Mouse (Mus musculus): ENCODE measurements around the gene Tbx21. TPM values are rescaled to one million over a fixed set of nuclear protein-coding genes. Genes with fewer than 3 reads are reported as not detected.

The Tbx21 gene
- polyA plus RNA-seq (2015; fragmentation: Nextera tagmentation; extraction: Ambion mirVana): not detected in 2 replicates

GRCm38 (mm10) chr11:97114671-97115601, at the start of gene Tbx21:
Gene Tbx21 (minus strand): TSS chr11:97115331.

GRCm38 (mm10) chr11:97151343-97151801, 36.2 kb upstream of the Tbx21 start, which contains the start of gene Tbkbp1:
Gene Tbkbp1 (minus strand): TSS chr11:97151495.

GRCm38 (mm10) chr11:97050216-97050943, 64.8 kb downstream of the Tbx21 start, which contains the start of gene Osbpl7:
Gene Osbpl7 (plus strand): TSS chr11:97050628.

Small RNA genes lying within 50 kb of the gene (microRNA-seq; reads per million reads assigned to microRNA genes)
- gene Mir7235 (not detected), gene Mir8103 (not detected)

Other genes with a start within 250 kb of the Tbx21 start
- 54.1 and 55.3 TPM in 2 replicates for gene Cdk5rap3, start 198.8 kb downstream of the Tbx21 start, polyA plus RNA-seq (2015; fragmentation: Nextera tagmentation; extraction: Ambion mirVana)
- gene Prr15l, start 187.2 kb downstream of the Tbx21 start, polyA plus RNA-seq (2015; fragmentation: Nextera tagmentation; extraction: Ambion mirVana): 12.4 and 13.8 TPM in 2 replicates
- gene Pnpo, start 171.3 kb downstream of the Tbx21 start, polyA plus RNA-seq (2015; fragmentation: Nextera tagmentation; extraction: Ambion mirVana): 21.8 and 25.7 TPM in 2 replicates
- gene Sp2, start 132.4 kb downstream of the Tbx21 start, polyA plus RNA-seq (2015; fragmentation: Nextera tagmentation; extraction: Ambion mirVana): 8.4 and 9.4 TPM in 2 replicates
- 11.5 and 15.0 TPM in 2 replicates for gene Sp6, start 101.9 kb downstream of the Tbx21 start, polyA plus RNA-seq (2015; fragmentation: Nextera tagmentation; extraction: Ambion mirVana)
- 7.0 and 7.7 TPM in 2 replicates for gene Scrn2, start 85.4 kb downstream of the Tbx21 start, polyA plus RNA-seq (2015; fragmentation: Nextera tagmentation; extraction: Ambion mirVana)
- gene Lrrc46, start 73.9 kb downstream of the Tbx21 start, polyA plus RNA-seq (2015; fragmentation: Nextera tagmentation; extraction: Ambion mirVana): 0.42 and 0.55 TPM in 2 replicates
- 50.8 and 57.9 TPM in 2 replicates for gene Mrpl10, start 73.8 kb downstream of the Tbx21 start, polyA plus RNA-seq (2015; fragmentation: Nextera tagmentation; extraction: Ambion mirVana)
- 4.0 and 4.2 TPM in 2 replicates for gene Osbpl7, start 64.7 kb downstream of the Tbx21 start, polyA plus RNA-seq (2015; fragmentation: Nextera tagmentation; extraction: Ambion mirVana)
- 4.1 and 6.0 TPM in 2 replicates for gene Tbkbp1, start 36.2 kb upstream of the Tbx21 start, polyA plus RNA-seq (2015; fragmentation: Nextera tagmentation; extraction: Ambion mirVana)
- 26.8 and 33.2 TPM in 2 replicates for gene Kpnb1, start 72.5 kb upstream of the Tbx21 start, polyA plus RNA-seq (2015; fragmentation: Nextera tagmentation; extraction: Ambion mirVana)
- gene Npepps, start 165.3 kb upstream of the Tbx21 start, polyA plus RNA-seq (2015; fragmentation: Nextera tagmentation; extraction: Ambion mirVana): 49.6 and 55.4 TPM in 2 replicates
- 22.3 and 23.7 TPM in 2 replicates for gene Mrpl45, start 200.4 kb upstream of the Tbx21 start, polyA plus RNA-seq (2015; fragmentation: Nextera tagmentation; extraction: Ambion mirVana)
- 0.17 and 0.18 TPM in 2 replicates for gene Gpr179, start 236.7 kb upstream of the Tbx21 start, polyA plus RNA-seq (2015; fragmentation: Nextera tagmentation; extraction: Ambion mirVana)
- gene Socs7, start 247.2 kb upstream of the Tbx21 start, polyA plus RNA-seq (2015; fragmentation: Nextera tagmentation; extraction: Ambion mirVana): 1.3 and 1.4 TPM in 2 replicates

Measured in urinary bladder, postnatal 0 days (tissue).